Mouse (Mus musculus) hindbrain, embryonic 11.5 days (tissue): ENCODE results near the gene Abca6. TPM values are rescaled to one million over a fixed set of nuclear protein-coding genes. Genes with fewer than 3 reads are reported as not detected.

ENCODE experiments used
- ATAC-seq: fragments of 200-750 bp; cut with Nextera tagmentation; 2 replicates; pipeline ENCODE4 v1.8.0; 2017; ENCODE audit warnings: mild to moderate bottlenecking, moderate TSS enrichment, moderate library complexity; ENCODE audit not compliant: low FRiP score
- DNase-seq: peaks from one replicate; pipeline ENCODE4 v3.0.0-alpha.2; 2015; ENCODE audit warnings: low spot score
- H3K27ac ChIP-seq: fragments of 300-500 bp; sonication (generic); 2 replicates; pipeline ENCODE4 v1.5.1; 2014; ENCODE audit warnings: mild to moderate bottlenecking, low read depth, low read length
- H3K27me3 ChIP-seq: fragments of 300-500 bp; sonication (generic); 2 replicates; pipeline ENCODE4 v1.6.1; 2014; ENCODE audit warnings: mild to moderate bottlenecking, low read length, moderate library complexity, mixed read lengths; ENCODE audit not compliant: control insufficient read depth, insufficient read depth
- H3K36me3 ChIP-seq: fragments of 300-500 bp; sonication (generic); 2 replicates; pipeline ENCODE4 v1.6.1; 2014; ENCODE audit warnings: mild to moderate bottlenecking, low read length, moderate library complexity, mixed read lengths; ENCODE audit not compliant: control insufficient read depth, insufficient read depth
- H3K4me1 ChIP-seq: fragments of 300-500 bp; sonication (generic); replicated peaks from 2 replicates; pipeline ENCODE4 v1.6.1; 2014; ENCODE audit warnings: low read length, mixed read lengths; ENCODE audit not compliant: control insufficient read depth, insufficient read depth
- H3K4me2 ChIP-seq: fragments of 300-500 bp; sonication (generic); replicated peaks from 2 replicates; pipeline ENCODE4 v1.6.1; 2014; ENCODE audit warnings: mild to moderate bottlenecking, low read depth, low read length
- H3K4me3 ChIP-seq: fragments of 300-500 bp; sonication (generic); 2 replicates; pipeline ENCODE4 v1.5.1; 2014; ENCODE audit warnings: low read depth, low read length
- H3K9ac ChIP-seq: fragments of 300-500 bp; sonication (generic); 2 replicates; pipeline ENCODE4 v1.6.1; 2014; ENCODE audit warnings: low read depth, low read length
- H3K9me3 ChIP-seq: fragments of 300-500 bp; sonication (generic); 2 replicates; pipeline ENCODE4 v1.6.1; 2016; ENCODE audit warnings: low read length; ENCODE audit not compliant: control insufficient read depth
- WGBS: fragments of 180-500 bp; shearing (Covaris S2); extraction: QIAGEN DNeasy Blood & Tissue Kit; methylation state at CpG from one replicate; pipeline ENCODE4 v1.1.7; 2014; 5-methylcytosine and 5-hydroxymethylcytosine counted together
- polyA plus RNA-seq: library from polyadenylated mRNA; unstranded; fragments of >200 nt; fragmentation: Nextera tagmentation; extraction: Ambion mirVana; gene quantifications from 2 replicates; pipeline ENCODE4 v1.2.1, GENCODE M21; 2014

The Abca6 gene
- polyA plus RNA-seq, 1 experiment from 2014 or later: 0.05 TPM

GRCm38 (mm10) chr11:110165822-110166221 is 85.8 kb downstream of the Abca6 start:
- Histone ChIP-seq H3K27me3 (no peaks in the 10 kb centered on the region), H3K4me2 (no peak overlapping the region), H3K27ac (no peak overlapping the region), H3K9me3 (no peaks in the 10 kb centered on the region), H3K36me3 (no peaks in the 10 kb centered on the region), H3K9ac (no peak overlapping the region), H3K4me1 (no peaks in the 10 kb centered on the region), H3K4me3 (no peak overlapping the region)
- ATAC-seq (no peak), DNase-seq (no peak)
- 43% methylated on average over 3 of the region's 3 CpGs for WGBS

GRCm38 (mm10) chr11:110165409-110165808 is 86.2 kb downstream of the Abca6 start:
- H3K4me2 ChIP-seq: no peak overlapping the region
- no peaks in the 10 kb centered on the region for H3K27me3 ChIP-seq
- H3K36me3 ChIP-seq: no peaks in the 10 kb centered on the region
- H3K27ac ChIP-seq: no peak overlapping the region
- H3K4me3 ChIP-seq: no peak overlapping the region
- no peak for DNase-seq
- no peak for ATAC-seq
- H3K9ac ChIP-seq: no peak overlapping the region
- no peaks in the 10 kb centered on the region for H3K4me1 ChIP-seq
- H3K9me3 ChIP-seq: no peaks in the 10 kb centered on the region

GRCm38 (mm10) chr11:110157059-110157458 is 94.5 kb downstream of the Abca6 start:
- ATAC-seq (no peak), DNase-seq (no peak)
- Histone ChIP-seq H3K9me3 (no peaks in the 10 kb centered on the region), H3K27me3 (no peaks in the 10 kb centered on the region), H3K27ac (no peak overlapping the region), H3K9ac (no peak overlapping the region), H3K4me1 (no peaks in the 10 kb centered on the region), H3K4me3 (no peak overlapping the region), H3K4me2 (no peak overlapping the region), H3K36me3 (no peaks in the 10 kb centered on the region)
- 79% methylated on average over 6 of the region's 6 CpGs for WGBS

- ATAC-seq: no peak
- no peak overlapping the region for H3K9ac ChIP-seq
- H3K9me3 ChIP-seq: no peaks in the 10 kb centered on the region
- no peak overlapping the region for H3K27ac ChIP-seq
- 95% methylated on average over 11 of the region's 11 CpGs for WGBS
- H3K4me1 ChIP-seq: no peaks in the 10 kb centered on the region
- H3K4me2 ChIP-seq: no peak overlapping the region
- no peaks in the 10 kb centered on the region for H3K36me3 ChIP-seq
- DNase-seq: no peak
- no peaks in the 10 kb centered on the region for H3K27me3 ChIP-seq
- no peak overlapping the region for H3K4me3 ChIP-seq
Measured at GRCm38 (mm10) chr11:110155985-110156384, 95.6 kb downstream of the Abca6 start.

GRCm38 (mm10) chr11:110147640-110148039 is 103.9 kb downstream of the Abca6 start:
- DNase-seq (no peak), ATAC-seq (no peak)
- no peak overlapping the region for H3K27ac ChIP-seq

GRCm38 (mm10) chr11:110145421-110145820 is 106.2 kb downstream of the Abca6 start:
- Histone ChIP-seq H3K27ac (no peak overlapping the region), H3K4me3 (no peak overlapping the region), H3K4me1 (no peaks in the 10 kb centered on the region), H3K9ac (no peak overlapping the region), H3K9me3 (no peaks in the 10 kb centered on the region), H3K4me2 (no peak overlapping the region), H3K27me3 (no peaks in the 10 kb centered on the region), H3K36me3 (no peaks in the 10 kb centered on the region)
- WGBS: 92% methylated on average over 11 of the region's 11 CpGs
- no peak for ATAC-seq
- DNase-seq: no peak

More at GRCm38 (mm10) chr11:110147640-110148039, 103.9 kb downstream of the Abca6 start:
- H3K27me3 ChIP-seq: no peaks in the 10 kb centered on the region
- no peaks in the 10 kb centered on the region for H3K4me1 ChIP-seq
- 97% methylated on average over 5 of the region's 5 CpGs for WGBS
- no peak overlapping the region for H3K4me3 ChIP-seq
- no peaks in the 10 kb centered on the region for H3K36me3 ChIP-seq
- no peak overlapping the region for H3K9ac ChIP-seq
- H3K9me3 ChIP-seq: no peaks in the 10 kb centered on the region
- H3K4me2 ChIP-seq: no peak overlapping the region

GRCm38 (mm10) chr11:110130760-110131159 is 120.8 kb downstream of the Abca6 start:
- no peak overlapping the region for H3K9ac ChIP-seq
- ATAC-seq: no peak
- H3K4me3 ChIP-seq: no peak overlapping the region

More at GRCm38 (mm10) chr11:110130760-110131159, 120.8 kb downstream of the Abca6 start:
- 90% methylated on average over 5 of the region's 5 CpGs for WGBS
- H3K36me3 ChIP-seq: no peaks in the 10 kb centered on the region
- no peak overlapping the region for H3K4me2 ChIP-seq
- H3K4me1 ChIP-seq: no peaks in the 10 kb centered on the region
- DNase-seq: no peak
- no peaks in the 10 kb centered on the region for H3K9me3 ChIP-seq
- no peak overlapping the region for H3K27ac ChIP-seq
- H3K27me3 ChIP-seq: no peaks in the 10 kb centered on the region

Other genes with a start within 250 kb of the Abca6 start
- 0.03 and 0.12 TPM in 2 replicates for gene Abca8a, start 155.8 kb downstream of the Abca6 start, polyA plus RNA-seq
- gene Abca9, start 83.6 kb downstream of the Abca6 start, polyA plus RNA-seq: 5.1 and 5.8 TPM in 2 replicates
- 4.3 and 6.5 TPM in 2 replicates for gene Abca5, start 85.9 kb upstream of the Abca6 start, polyA plus RNA-seq
- 34.7 and 37.6 TPM in 2 replicates for gene Map2k6, start 147.3 kb upstream of the Abca6 start, polyA plus RNA-seq